Comparison of ENCODE assay signal across 8 mouse cellular contexts in the genomic region with DNA sequence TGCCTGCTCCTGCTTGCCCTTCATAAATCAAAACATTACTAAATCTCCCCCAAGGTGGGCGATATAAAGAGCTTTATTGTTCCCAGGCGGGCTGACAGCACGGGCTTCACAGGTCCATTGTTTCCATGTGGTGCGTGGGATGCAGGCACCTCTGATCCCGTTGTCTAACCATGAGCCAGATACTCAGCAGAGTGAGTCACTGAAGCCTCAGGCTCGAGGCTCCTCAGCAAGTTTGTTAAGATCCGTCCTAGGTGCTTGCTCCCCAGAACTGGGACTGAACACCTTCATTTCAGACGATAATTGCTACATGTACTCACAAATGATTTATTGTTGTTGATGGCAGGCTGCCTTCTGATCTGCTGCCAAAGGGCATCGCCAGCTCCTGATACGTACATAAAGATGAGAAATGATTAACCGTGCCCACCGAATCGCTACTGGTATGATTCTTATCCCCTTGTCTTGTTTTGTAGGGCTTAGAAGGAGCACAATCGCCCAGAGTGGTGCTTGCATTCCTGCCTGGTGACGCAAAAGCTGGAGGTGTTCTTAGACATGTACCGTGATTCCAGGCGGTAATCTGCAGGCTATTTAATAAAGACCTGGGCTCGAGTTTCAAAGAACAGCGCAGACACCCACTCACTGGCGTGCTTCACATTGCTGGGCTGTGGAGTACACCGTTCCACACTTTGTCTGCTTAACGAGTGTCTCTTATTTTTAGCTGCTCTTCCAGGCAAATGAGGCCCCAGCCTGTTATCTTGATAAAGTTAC.
DNase-seq lines count a peak whose midpoint lies in the region; ATAC-seq and TF ChIP-seq lines count a peak whose summit lies in the region.

No protein-coding gene starts in this region.

- no peaks in the 10 kb centered on the region for H3K36me3 ChIP-seq in kidney, embryonic 15.5 days

- TF ChIP-seq POLR2A in embryonic fibroblast, embryonic 13.5 days (IDR thresholded peaks at IDR 0.05; ENCODE audit: low read depth, low read length) = no peak

- H3K27me3 ChIP-seq in kidney, embryonic 15.5 days = peaks cover 3% of the 10 kb centered on the region; the same call in 1 of the 2 replicates

- no peak overlapping the region for H3K9ac ChIP-seq in kidney, embryonic 15.5 days

- H3K4me2 ChIP-seq in kidney, embryonic 15.5 days = peak overlapping the region; percentile 28; the same call in 1 of the 2 replicates

- no peaks in the 10 kb centered on the region for H3K9me3 ChIP-seq in kidney, embryonic 15.5 days (replicated peaks)

- WGBS in kidney, embryonic 15.5 days = 39% methylated on average over 22 of the region's 22 CpGs

- no peaks in the 10 kb centered on the region for H3K4me1 ChIP-seq in embryonic fibroblast, embryonic 13.5 days (ENCODE audit: control insufficient read depth, insufficient read depth, low read length)
- H3K4me1 ChIP-seq in kidney, embryonic 15.5 days = peaks cover 15% of the 10 kb centered on the region

- peak overlapping the region; percentile 44; the same call in 1 of the 2 replicates for H3K27ac ChIP-seq in embryonic fibroblast, embryonic 13.5 days (ENCODE audit: insufficient read depth, low read length)
- 0 out of 2 replicates have a peak overlapping the region, but pooled peaks have one; percentile 37 for H3K27ac ChIP-seq in kidney, embryonic 15.5 days

- no peak for TF ChIP-seq CTCF in embryonic fibroblast, embryonic 13.5 days (IDR thresholded peaks at IDR 0.05; ENCODE audit: borderline replicate concordance, insufficient read depth, low read length)

- H3K4me3 ChIP-seq in embryonic fibroblast, embryonic 13.5 days (ENCODE audit: insufficient read depth, low read length) = no peak overlapping the region
- H3K4me3 ChIP-seq in kidney, embryonic 15.5 days (replicated peaks) = no peak overlapping the region

- ATAC-seq in kidney, embryonic 15.5 days (replicated peaks; ENCODE audit: low FRiP score) = peak; percentile 71

- peak; percentile 7 for DNase-seq in embryo, embryonic 10.5 days (ENCODE audit: low spot score)
- DNase-seq in embryo, embryonic 10 days (ENCODE audit: low spot score) = no peak
- DNase-seq in lung, postnatal 25 days (ENCODE audit: low spot score) = peak; percentile 75
- no peak for DNase-seq in cerebellum, adult 9-10 months
- no peak for DNase-seq in adrenal gland, postnatal 4 days (ENCODE audit: low spot score in 2 of 2)
- DNase-seq in spleen, adult 12 weeks (ENCODE audit: low spot score) = no peak

Comparison
In these comparisons a context has a peak if more than half of its experiments do, and no peak if none do; other contexts are left out.
1. DNase-seq: peak in embryo, embryonic 10.5 days (single experiment) and lung, postnatal 25 days (single experiment); none in embryo, embryonic 10 days (single experiment), cerebellum, adult 9-10 months (single experiment), adrenal gland, postnatal 4 days (0 of 2) and spleen, adult 12 weeks (single experiment).